Mouse (Mus musculus): ENCODE measurements around the gene Cox10.

DNA sequence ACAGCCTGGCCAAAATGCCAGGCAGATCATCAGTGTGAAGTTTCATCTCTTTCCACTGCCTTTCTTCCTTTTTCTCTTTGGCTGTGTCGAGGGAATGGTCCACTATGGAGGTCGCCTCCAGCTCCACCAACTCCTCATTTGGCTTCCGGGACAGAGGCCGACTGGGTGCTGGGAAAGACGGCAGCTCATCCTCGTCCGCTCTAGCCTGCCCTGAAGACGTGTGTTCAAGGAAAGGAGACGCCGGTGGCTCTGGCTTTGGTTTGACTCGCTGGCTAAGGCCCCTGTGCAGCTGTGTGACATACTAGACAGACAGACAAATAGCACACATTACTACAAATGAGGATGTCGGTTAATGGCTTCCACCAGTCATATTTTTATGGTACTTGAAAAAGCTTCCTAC, 7.7 kb downstream of the Cox10 start:
- TF ChIP-seq EP300 (IDR thresholded peaks at IDR 0.05) (no peak), CTCF (IDR thresholded peaks at IDR 0.05) (no peak)
